In the genomic region with DNA sequence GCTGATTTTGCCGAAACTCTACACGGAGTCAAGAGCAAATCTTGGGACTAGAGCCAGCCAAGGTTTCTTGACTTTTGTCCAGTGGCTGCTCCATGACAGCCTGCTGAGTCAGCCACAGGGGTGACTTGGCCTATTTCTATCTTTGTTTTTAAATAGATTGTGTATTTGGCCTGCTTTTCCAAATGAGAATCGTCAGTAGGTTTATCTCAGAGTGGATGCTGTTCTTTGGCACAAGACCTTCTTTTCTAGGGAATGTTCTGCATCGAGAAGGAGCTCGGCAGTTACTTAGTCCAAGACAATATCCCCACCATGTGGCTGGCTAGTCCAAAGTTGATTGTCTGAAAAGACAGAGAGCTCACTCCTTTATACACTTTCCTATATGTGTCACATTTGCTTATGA, we compare ENCODE assay signal across 8 mouse cellular contexts.
DNase-seq lines count a peak whose midpoint lies in the region; ATAC-seq and TF ChIP-seq lines count a peak whose summit lies in the region.

No protein-coding gene starts in this region.

- no peaks in the 10 kb centered on the region for H3K9me3 ChIP-seq in heart, postnatal 0 days (replicated peaks; ENCODE audit: control insufficient read depth, low read length)
- H3K9me3 ChIP-seq in lung, embryonic 14.5 days (ENCODE audit: low read depth, low read length) = no peaks in the 10 kb centered on the region

- H3K9ac ChIP-seq in heart, postnatal 0 days (replicated peaks; ENCODE audit: low read depth, low read length) = no peak overlapping the region
- H3K9ac ChIP-seq in lung, embryonic 14.5 days = no peak overlapping the region

- DNase-seq in embryo, embryonic 11 days = peak; percentile 13
- no peak for DNase-seq in embryo, embryonic 10 days (ENCODE audit: low spot score)
- DNase-seq in ovary, adult 18-20 months (ENCODE audit: low spot score) = peak; percentile 43
- DNase-seq in ovary, postnatal 10 days (ENCODE audit: low spot score) = no peak
- peak; percentile 77 for DNase-seq in heart, postnatal 0 days (ENCODE audit: low spot score)
- DNase-seq in lung, embryonic 14.5 days = peak; percentile 74

- peak overlapping the region; percentile 9; the same call in 1 of the 2 replicates for H3K4me2 ChIP-seq in heart, postnatal 0 days (ENCODE audit: low read depth, low read length)
- H3K4me2 ChIP-seq in lung, embryonic 14.5 days = no peak overlapping the region

- H3K27ac ChIP-seq in heart, postnatal 0 days (ENCODE audit: low read depth) = no peak overlapping the region
- no peak overlapping the region for H3K27ac ChIP-seq in lung, embryonic 14.5 days (ENCODE audit: low read depth)

- H3K27me3 ChIP-seq in heart, postnatal 0 days (ENCODE audit: control insufficient read depth, insufficient read depth, low read length) = no peaks in the 10 kb centered on the region
- H3K27me3 ChIP-seq in lung, embryonic 14.5 days (ENCODE audit: insufficient read depth, low read length) = no peaks in the 10 kb centered on the region

- peak; percentile 60 for TF ChIP-seq CTCF in heart, postnatal 0 days (IDR thresholded peaks at IDR 0.05; ENCODE audit: low read depth)
- TF ChIP-seq CTCF in lung, embryonic 14.5 days (IDR thresholded peaks at IDR 0.05; ENCODE audit: low read depth) = peak; percentile 42

- TF ChIP-seq EP300 in heart, postnatal 0 days (IDR thresholded peaks at IDR 0.05; ENCODE audit: low read depth) = no peak

- H3K4me3 ChIP-seq in heart, postnatal 0 days (ENCODE audit: low read depth, low read length) = no peak overlapping the region
- no peak overlapping the region for H3K4me3 ChIP-seq in lung, embryonic 14.5 days (ENCODE audit: low read depth, low read length)

- ATAC-seq in heart, postnatal 0 days (ENCODE audit: insufficient read depth, low read depth) = peak; percentile 74
- peak; percentile 83 for ATAC-seq in lung, embryonic 14.5 days (ENCODE audit: insufficient read depth)
- ATAC-seq in erythroid progenitor cell, adult 5-6 weeks (replicated peaks; ENCODE audit: low FRiP score, poor library complexity, severe bottlenecking) = no peak
- ATAC-seq in granulocyte monocyte progenitor cell, adult 5-6 weeks (replicated peaks; ENCODE audit: poor library complexity, severe bottlenecking) = no peak

- WGBS in heart, postnatal 0 days = 16% methylated on average over 5 of the region's 5 CpGs
- WGBS in lung, embryonic 14.5 days = 39% methylated on average over 5 of the region's 5 CpGs

- no peaks in the 10 kb centered on the region; the same call in 1 of the 2 replicates for H3K4me1 ChIP-seq in heart, postnatal 0 days (ENCODE audit: control insufficient read depth, insufficient read depth)
- H3K4me1 ChIP-seq in lung, embryonic 14.5 days (ENCODE audit: insufficient read depth) = no peaks in the 10 kb centered on the region

- H3K36me3 ChIP-seq in heart, postnatal 0 days (replicated peaks; ENCODE audit: control insufficient read depth, insufficient read depth, low read length) = no peaks in the 10 kb centered on the region
- H3K36me3 ChIP-seq in lung, embryonic 14.5 days (ENCODE audit: insufficient read depth) = no peaks in the 10 kb centered on the region

Comparison
In these comparisons a context has a peak if more than half of its experiments do, and no peak if none do; other contexts are left out.
1. DNase-seq: peak in embryo, embryonic 11 days (single experiment), ovary, adult 18-20 months (single experiment), heart, postnatal 0 days (single experiment) and lung, embryonic 14.5 days (single experiment); none in embryo, embryonic 10 days (single experiment) and ovary, postnatal 10 days (single experiment).
2. ATAC-seq: peak in heart, postnatal 0 days (single experiment) and lung, embryonic 14.5 days (single experiment); none in erythroid progenitor cell, adult 5-6 weeks (single experiment) and granulocyte monocyte progenitor cell, adult 5-6 weeks (single experiment).